Mouse (Mus musculus) stomach, embryonic 14.5 days (tissue): ENCODE results near the gene Morc2a. TPM values are rescaled to one million over a fixed set of nuclear protein-coding genes. Genes with fewer than 3 reads are reported as not detected.

Source experiments
- ATAC-seq: fragments of 200-750 bp; cut with Nextera tagmentation; 2 replicates; pipeline ENCODE4 v1.8.0; 2017; ENCODE audit warnings: low read depth, moderate TSS enrichment; ENCODE audit not compliant: insufficient number of reproducible peaks, insufficient read depth, low FRiP score
- H3K27ac ChIP-seq: fragments of 300-500 bp; sonication (generic); 2 replicates; pipeline ENCODE4 v1.5.1; 2014; ENCODE audit warnings: mild to moderate bottlenecking, low read length, moderate library complexity, mixed read lengths
- H3K27me3 ChIP-seq: fragments of 300-500 bp; sonication (generic); 2 replicates; pipeline ENCODE4 v1.6.1; 2014; ENCODE audit warnings: low read length, control low read depth, mixed read lengths; ENCODE audit not compliant: control insufficient read depth, insufficient read depth
- H3K36me3 ChIP-seq: fragments of 300-500 bp; sonication (generic); 2 replicates; pipeline ENCODE4 v1.6.1; 2014; ENCODE audit warnings: mild to moderate bottlenecking, control low read depth, low read length, moderate library complexity, mixed read lengths; ENCODE audit not compliant: control insufficient read depth, insufficient read depth
- H3K4me1 ChIP-seq: fragments of 300-500 bp; sonication (generic); 2 replicates; pipeline ENCODE4 v1.6.1; 2014; ENCODE audit warnings: low read length, control low read depth, mixed read lengths; ENCODE audit not compliant: control insufficient read depth, insufficient read depth
- H3K4me2 ChIP-seq: fragments of 300-500 bp; sonication (generic); replicated peaks from 2 replicates; pipeline ENCODE4 v1.6.1; 2014; ENCODE audit warnings: low read depth, low read length, control low read depth
- H3K4me3 ChIP-seq: fragments of 300-500 bp; sonication (generic); 2 replicates; pipeline ENCODE4 v1.5.1; 2014; ENCODE audit warnings: low read depth, low read length, control low read depth
- H3K9ac ChIP-seq: fragments of 300-500 bp; sonication (generic); replicated peaks from 2 replicates; pipeline ENCODE4 v1.6.1; 2014; ENCODE audit warnings: low read depth, mild to moderate bottlenecking, control low read depth, low read length, moderate library complexity, mixed read lengths
- H3K9me3 ChIP-seq: fragments of 300-500 bp; sonication (generic); 2 replicates; pipeline ENCODE4 v1.6.1; 2016; ENCODE audit warnings: low read depth, low read length, control low read depth; ENCODE audit not compliant: control insufficient read depth
- WGBS: fragments of 180-500 bp; shearing (Covaris S2); extraction: QIAGEN DNeasy Blood & Tissue Kit; methylation state at CpG from one replicate; pipeline ENCODE4 v1.1.7; 2014; 5-methylcytosine and 5-hydroxymethylcytosine counted together
- polyA plus RNA-seq: library from polyadenylated mRNA; unstranded; fragments of >200 nt; fragmentation: Nextera tagmentation; extraction: Ambion mirVana; gene quantifications from 2 replicates; pipeline ENCODE4 v1.2.1, GENCODE M21; 2014

Gene Morc2a
- polyA plus RNA-seq, 1 experiment from 2014 or later, result 25.4 TPM

DNA sequence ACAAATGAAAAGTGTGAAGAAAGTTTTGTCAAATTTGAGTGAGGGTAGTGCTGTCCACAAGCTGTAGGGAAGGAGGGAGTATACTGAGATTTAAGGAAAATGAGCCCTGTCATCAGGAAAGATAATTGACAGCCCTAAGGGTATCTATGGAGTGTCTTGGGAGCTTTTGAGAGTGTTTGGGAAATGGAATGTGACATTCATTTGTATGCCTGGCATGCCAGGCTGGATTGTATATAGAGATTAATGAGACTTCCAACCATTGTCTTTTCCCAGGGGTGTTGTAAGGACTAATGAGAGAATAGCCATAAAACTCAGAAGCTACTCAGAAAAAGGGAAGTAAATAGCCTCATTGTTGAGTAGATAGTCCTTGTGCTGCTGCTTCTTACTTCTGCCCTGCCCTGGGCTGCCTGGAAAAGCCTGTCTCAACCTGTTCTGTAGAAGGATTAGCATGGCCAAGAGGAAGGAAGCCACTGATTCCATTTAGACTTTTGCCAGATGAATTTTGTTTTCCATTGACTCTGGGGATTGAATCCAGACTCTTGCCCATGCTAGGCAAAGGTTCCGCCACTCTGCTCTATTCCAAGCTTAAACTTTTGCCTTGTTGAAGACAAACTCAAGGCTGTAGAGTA lies 22.1 kb downstream of the Morc2a start:
- Histone ChIP-seq H3K4me2 (no peak overlapping the region), H3K4me1 (no peaks in the 10 kb centered on the region), H3K9ac (no peak overlapping the region), H3K9me3 (no peaks in the 10 kb centered on the region), H3K36me3 (peaks cover 72% of the 10 kb centered on the region), H3K27me3 (no peaks in the 10 kb centered on the region), H3K4me3 (no peak overlapping the region), H3K27ac (no peak overlapping the region)
- no peak for ATAC-seq
- WGBS, result 89% methylated on average over 1 of the region's 1 CpGs

GRCm38 (mm10) chr11:3674545-3674944 lies 25.6 kb downstream of the Morc2a start:
- H3K4me1 ChIP-seq, result no peaks in the 10 kb centered on the region
- H3K9me3 ChIP-seq, result no peaks in the 10 kb centered on the region
- ATAC-seq, result no peak
- no peak overlapping the region for H3K9ac ChIP-seq
- peaks cover 88% of the 10 kb centered on the region for H3K36me3 ChIP-seq
- no peaks in the 10 kb centered on the region for H3K27me3 ChIP-seq
- no peak overlapping the region for H3K4me3 ChIP-seq
- H3K4me2 ChIP-seq, result no peak overlapping the region
- no peak overlapping the region for H3K27ac ChIP-seq
- 87% methylated on average over 4 of the region's 4 CpGs for WGBS

DNA sequence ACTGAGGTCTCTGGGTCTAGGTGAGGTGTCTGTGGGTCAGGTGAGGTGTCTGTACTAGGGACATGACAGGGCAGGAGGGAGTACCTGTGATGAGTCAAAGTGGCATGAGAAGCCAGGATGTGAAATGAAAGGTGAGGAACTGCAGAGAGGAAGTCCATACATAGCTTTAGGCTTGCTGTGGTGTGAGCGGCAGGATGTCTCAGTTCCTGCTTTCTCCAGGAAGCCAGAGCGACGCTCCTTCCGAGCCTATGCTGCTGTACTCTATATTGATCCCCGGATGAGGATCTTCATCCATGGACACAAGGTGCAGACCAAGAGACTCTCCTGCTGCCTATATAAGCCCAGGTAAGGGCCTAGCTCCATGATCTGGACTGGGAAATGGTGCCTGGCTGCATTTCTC lies 27.4 kb downstream of the Morc2a start:
- H3K9ac ChIP-seq, result no peak overlapping the region
- H3K27me3 ChIP-seq, result no peaks in the 10 kb centered on the region
- no peaks in the 10 kb centered on the region for H3K4me1 ChIP-seq
- no peak for ATAC-seq
- 92% methylated on average over 5 of the region's 5 CpGs for WGBS
- H3K36me3 ChIP-seq, result peaks cover 87% of the 10 kb centered on the region
- no peak overlapping the region for H3K4me2 ChIP-seq
- no peak overlapping the region for H3K27ac ChIP-seq
- H3K4me3 ChIP-seq, result no peak overlapping the region
- no peaks in the 10 kb centered on the region for H3K9me3 ChIP-seq

DNA sequence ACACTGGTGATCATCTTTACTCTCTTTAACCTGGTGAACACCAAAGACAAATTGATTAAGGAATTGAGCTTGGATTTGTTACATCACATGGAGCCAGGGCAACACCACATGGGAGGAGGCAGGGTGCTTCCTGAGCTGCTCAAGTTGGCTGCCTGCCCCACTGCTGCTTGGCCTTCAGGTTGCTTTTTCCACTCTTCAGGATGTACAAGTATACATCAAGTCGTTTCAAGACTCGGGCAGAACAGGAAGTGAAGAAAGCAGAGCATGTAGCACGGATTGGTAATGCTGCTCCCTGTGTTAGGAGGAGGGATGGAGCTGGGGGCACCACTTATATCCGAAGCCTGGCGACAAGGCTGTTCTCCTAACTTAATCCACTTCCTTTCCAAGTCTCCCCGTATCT lies 28.2 kb downstream of the Morc2a start:
- Histone ChIP-seq H3K4me1 (no peaks in the 10 kb centered on the region), H3K4me3 (no peak overlapping the region), H3K27me3 (no peaks in the 10 kb centered on the region), H3K9ac (no peak overlapping the region), H3K36me3 (peaks cover 83% of the 10 kb centered on the region), H3K9me3 (no peaks in the 10 kb centered on the region), H3K27ac (no peak overlapping the region), H3K4me2 (no peak overlapping the region)
- 85% methylated on average over 6 of the region's 6 CpGs for WGBS
- ATAC-seq, result no peak

DNA sequence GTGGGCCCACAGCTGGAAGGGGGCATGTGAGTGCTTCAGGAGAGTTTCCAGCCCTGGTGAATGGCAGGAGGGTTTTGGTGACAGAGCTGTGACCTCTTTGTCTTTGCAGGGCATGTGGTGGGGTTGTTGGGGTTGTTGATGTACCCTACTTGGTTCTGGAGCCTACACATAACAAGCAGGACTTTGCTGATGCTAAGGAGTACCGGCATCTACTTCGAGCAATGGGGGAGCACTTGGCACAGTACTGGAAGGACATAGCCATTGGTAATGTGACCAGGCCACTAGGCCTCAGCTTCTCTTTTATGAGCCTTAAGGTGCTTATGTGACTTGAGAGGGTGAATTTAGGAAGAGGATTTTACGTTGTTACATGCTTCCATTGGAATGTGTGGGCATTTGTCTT lies 30.8 kb downstream of the Morc2a start:
- Histone ChIP-seq H3K9ac (no peak overlapping the region), H3K4me3 (no peak overlapping the region), H3K36me3 (peaks cover 80% of the 10 kb centered on the region), H3K4me1 (no peaks in the 10 kb centered on the region), H3K27ac (no peak overlapping the region), H3K9me3 (no peaks in the 10 kb centered on the region), H3K4me2 (no peak overlapping the region), H3K27me3 (no peaks in the 10 kb centered on the region)
- 94% methylated on average over 3 of the region's 3 CpGs for WGBS
- ATAC-seq, result no peak

DNA sequence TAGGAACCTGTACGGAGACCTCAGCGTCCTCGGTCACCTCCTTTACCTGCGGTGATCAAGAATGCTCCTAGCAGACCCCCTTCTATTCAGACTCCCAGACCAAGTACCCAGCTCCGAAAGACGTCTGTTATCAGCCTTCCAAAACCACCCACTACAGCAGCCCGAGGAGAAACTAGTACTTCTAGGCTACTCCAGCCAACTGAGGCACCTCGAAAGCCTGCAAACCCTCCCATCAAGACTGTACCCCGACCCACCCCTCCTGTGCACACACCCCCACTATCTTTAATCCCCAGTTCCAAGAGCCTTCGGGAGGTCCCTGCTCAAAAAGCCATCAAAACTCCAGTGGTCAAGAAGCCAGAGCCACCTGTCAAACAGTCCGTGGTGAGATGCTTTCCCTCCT lies 34.7 kb downstream of the Morc2a start:
- WGBS, result 93% methylated on average over 11 of the region's 11 CpGs
- Histone ChIP-seq H3K36me3 (peaks cover 79% of the 10 kb centered on the region), H3K9ac (no peak overlapping the region), H3K4me3 (no peak overlapping the region), H3K4me2 (no peak overlapping the region), H3K27me3 (no peaks in the 10 kb centered on the region), H3K9me3 (no peaks in the 10 kb centered on the region), H3K4me1 (no peaks in the 10 kb centered on the region), H3K27ac (no peak overlapping the region)
- ATAC-seq, result no peak

DNA sequence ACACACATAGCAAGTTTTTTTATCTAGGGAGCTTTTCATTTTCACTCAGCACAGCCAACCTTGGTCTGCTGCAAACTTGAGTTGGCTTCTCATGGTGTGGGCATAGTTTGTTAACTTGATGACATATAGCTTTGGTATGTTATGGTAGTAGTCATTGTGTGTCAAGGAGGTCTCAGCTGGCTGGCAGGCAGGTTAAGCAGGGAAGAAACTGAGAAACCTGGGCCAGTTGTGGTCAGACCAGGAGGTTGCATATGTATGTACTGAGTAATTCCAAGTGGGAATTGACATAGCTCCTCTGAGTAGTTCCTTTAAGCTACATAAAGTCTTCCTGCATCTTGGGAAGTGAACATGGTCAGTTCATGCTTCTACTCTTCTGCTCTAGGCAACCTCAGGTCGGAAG lies 35.2 kb downstream of the Morc2a start:
- Histone ChIP-seq H3K4me3 (no peak overlapping the region), H3K9me3 (no peaks in the 10 kb centered on the region), H3K4me1 (no peaks in the 10 kb centered on the region), H3K27me3 (no peaks in the 10 kb centered on the region), H3K27ac (no peak overlapping the region), H3K4me2 (no peak overlapping the region), H3K9ac (no peak overlapping the region), H3K36me3 (peaks cover 82% of the 10 kb centered on the region)
- no peak for ATAC-seq
- 92% methylated on average over 1 of the region's 1 CpGs for WGBS

DNA sequence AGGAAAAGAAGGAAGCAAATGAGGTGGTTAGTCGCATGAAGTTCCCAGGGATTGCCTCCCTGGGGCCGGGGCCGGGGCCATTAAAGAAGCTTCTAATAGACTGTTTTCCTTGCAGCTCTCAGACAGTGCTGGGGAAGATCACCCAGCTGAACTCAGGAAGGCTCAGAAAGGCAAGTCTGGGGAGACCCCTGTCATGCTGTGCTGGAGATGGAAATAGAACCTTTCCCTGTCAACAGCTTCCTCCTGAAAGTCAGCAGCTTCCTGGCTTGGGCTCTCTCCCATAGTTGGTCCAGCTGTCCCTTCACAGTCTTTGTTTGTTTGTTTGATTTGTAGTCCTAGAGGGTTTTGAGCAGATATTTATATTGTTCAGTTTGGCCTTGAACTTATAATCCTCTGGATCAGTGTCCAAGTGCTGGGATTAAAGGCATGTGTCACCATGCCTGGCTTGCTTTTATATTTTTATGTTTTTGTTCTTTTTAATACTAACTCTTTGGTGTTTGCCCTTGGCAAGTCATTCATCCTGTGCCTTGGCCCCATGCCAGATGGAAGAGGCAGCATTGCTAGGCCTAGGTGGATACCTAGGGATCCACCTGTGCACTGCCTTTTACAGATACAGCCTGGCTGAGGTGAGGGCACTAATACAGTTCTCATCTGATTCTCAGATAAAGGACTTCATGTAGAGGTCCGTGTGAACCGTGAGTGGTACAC lies 35.9 kb downstream of the Morc2a start:
- Histone ChIP-seq H3K27ac (no peak overlapping the region), H3K4me1 (no peaks in the 10 kb centered on the region), H3K27me3 (no peaks in the 10 kb centered on the region), H3K4me3 (no peak overlapping the region), H3K36me3 (peaks cover 84% of the 10 kb centered on the region), H3K9me3 (no peaks in the 10 kb centered on the region), H3K9ac (no peak overlapping the region), H3K4me2 (no peak overlapping the region)
- 89% methylated on average over 5 of the region's 5 CpGs for WGBS
- ATAC-seq, result no peak

DNA sequence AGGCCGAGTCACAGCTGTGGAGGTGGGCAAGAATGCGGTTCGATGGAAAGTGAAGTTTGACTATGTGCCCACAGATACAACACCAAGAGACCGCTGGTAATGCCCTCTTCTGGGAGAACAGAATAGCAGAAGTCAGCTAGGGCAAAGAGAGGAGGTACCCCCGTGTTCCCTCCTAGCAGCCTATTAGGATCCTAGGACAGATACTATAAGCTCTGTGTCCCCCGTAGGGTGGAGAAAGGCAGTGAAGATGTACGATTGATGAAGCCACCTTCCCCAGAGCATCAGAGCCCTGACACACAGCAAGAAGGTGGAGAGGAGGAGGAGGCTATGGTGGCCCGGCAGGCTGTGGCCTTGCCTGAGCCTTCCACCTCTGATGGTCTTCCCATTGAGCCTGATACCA lies 36.4 kb downstream of the Morc2a start:
- WGBS, result 91% methylated on average over 8 of the region's 8 CpGs
- no peaks in the 10 kb centered on the region for H3K27me3 ChIP-seq
- H3K9me3 ChIP-seq, result no peaks in the 10 kb centered on the region
- no peak overlapping the region for H3K4me3 ChIP-seq
- H3K9ac ChIP-seq, result no peak overlapping the region
- no peak overlapping the region for H3K4me2 ChIP-seq
- no peak for ATAC-seq
- no peaks in the 10 kb centered on the region for H3K4me1 ChIP-seq
- H3K27ac ChIP-seq, result no peak overlapping the region
- peaks cover 83% of the 10 kb centered on the region for H3K36me3 ChIP-seq
